ENCODE assay signal across 21 mouse cellular contexts in genomic region chr2:124176265-124176664, GRCm38 (mm10).
A peak's percentile ranks its signal among the peaks of the same experiment; 100 is the strongest.
DNase-seq lines count a peak whose midpoint lies in the region; ATAC-seq lines count a peak whose summit lies in the region.
"Had no signal": no experiment of that assay in that cellular context is flagged by ENCODE, and none has a peak within 500 bp of the region (broad histone marks: within the 10 kb centered on the region; RNA-seq: fewer than 3 reads in every experiment).

No protein-coding gene starts in this region.

- H3K27me3 ChIP-seq in hindbrain, embryonic 14.5 days (ENCODE audit: control insufficient read depth, insufficient read depth, low read length): no peaks in the 10 kb centered on the region
- H3K27me3 ChIP-seq in hindbrain, embryonic 10.5 days (ENCODE audit: insufficient read depth, poor library complexity, severe bottlenecking): no peaks in the 10 kb centered on the region
- H3K27me3 ChIP-seq in forebrain, embryonic 13.5 days: no peaks in the 10 kb centered on the region
- no peaks in the 10 kb centered on the region for H3K27me3 ChIP-seq in midbrain, embryonic 16.5 days (ENCODE audit: control insufficient read depth, insufficient read depth, low read depth, low read length)
- H3K27me3 ChIP-seq: embryonic facial prominence, embryonic 12.5 days; stomach, embryonic 15.5 days had no signal

- no peaks in the 10 kb centered on the region for H3K9me3 ChIP-seq in hindbrain, embryonic 14.5 days (ENCODE audit: control insufficient read depth, low read length)
- no peaks in the 10 kb centered on the region for H3K9me3 ChIP-seq in hindbrain, embryonic 10.5 days
- H3K9me3 ChIP-seq in forebrain, embryonic 13.5 days (replicated peaks): no peaks in the 10 kb centered on the region
- H3K9me3 ChIP-seq in midbrain, embryonic 16.5 days (replicated peaks; ENCODE audit: control insufficient read depth, low read length, poor library complexity, severe bottlenecking): no peaks in the 10 kb centered on the region
- H3K9me3 ChIP-seq: embryonic facial prominence, embryonic 12.5 days; stomach, embryonic 15.5 days had no signal

- peak overlapping the region; percentile 12; the same call in 1 of the 2 replicates for H3K27ac ChIP-seq in hindbrain, embryonic 14.5 days
- no peak overlapping the region for H3K27ac ChIP-seq in hindbrain, embryonic 10.5 days
- peak overlapping the region; percentile 52; the same call in 1 of the 2 replicates for H3K27ac ChIP-seq in forebrain, embryonic 13.5 days
- H3K27ac ChIP-seq in midbrain, embryonic 16.5 days (ENCODE audit: low read length): peak overlapping the region; percentile 63; the same call in 1 of the 2 replicates
- H3K27ac ChIP-seq: embryonic facial prominence, embryonic 12.5 days; kidney, postnatal 0 days; stomach, embryonic 15.5 days had no signal

- H3K4me3 ChIP-seq in hindbrain, embryonic 14.5 days (replicated peaks; ENCODE audit: low read length): no peak overlapping the region
- H3K4me3 ChIP-seq in hindbrain, embryonic 10.5 days: no peak overlapping the region
- H3K4me3 ChIP-seq in forebrain, embryonic 13.5 days: no peak overlapping the region
- H3K4me3 ChIP-seq in midbrain, embryonic 16.5 days (ENCODE audit: low read depth, low read length): no peak overlapping the region
- H3K4me3 ChIP-seq: embryonic facial prominence, embryonic 12.5 days; erythroblast, embryonic 14.5 days; stomach, embryonic 15.5 days had no signal

- no peak for DNase-seq in hindbrain, embryonic 14.5 days (ENCODE audit: low spot score)
- no peak for DNase-seq in hindbrain, embryonic 10.5 days (ENCODE audit: low spot score)
- DNase-seq in Muller cell, postnatal 12 days (ENCODE audit: inconsistent ontology term): peak; percentile 28
- no peak for DNase-seq in gastrocnemius, postnatal 10 days
- no peak for DNase-seq in gastrocnemius, postnatal 25 days
- DNase-seq: adrenal gland, adult 8-10 months; B cell, adult 2 months; cerebellum, adult 9-10 months; heart, postnatal 10 days; kidney, adult 18-20 months; liver; lung, postnatal 10 days; right cerebral cortex, postnatal 25 days; thymus, adult 2 months had no signal

- no peaks in the 10 kb centered on the region for H3K36me3 ChIP-seq in hindbrain, embryonic 14.5 days (replicated peaks; ENCODE audit: control insufficient read depth, insufficient read depth)
- no peaks in the 10 kb centered on the region for H3K36me3 ChIP-seq in hindbrain, embryonic 10.5 days
- H3K36me3 ChIP-seq in forebrain, embryonic 13.5 days (ENCODE audit: poor library complexity, severe bottlenecking): no peaks in the 10 kb centered on the region
- no peaks in the 10 kb centered on the region for H3K36me3 ChIP-seq in midbrain, embryonic 16.5 days (ENCODE audit: control insufficient read depth, insufficient read depth, low read length)
- H3K36me3 ChIP-seq: embryonic facial prominence, embryonic 12.5 days; stomach, embryonic 15.5 days had no signal

- no peak overlapping the region for H3K9ac ChIP-seq in hindbrain, embryonic 14.5 days
- no peak overlapping the region for H3K9ac ChIP-seq in forebrain, embryonic 13.5 days
- H3K9ac ChIP-seq in midbrain, embryonic 16.5 days (ENCODE audit: low read depth, low read length): no peak overlapping the region
- H3K9ac ChIP-seq: embryonic facial prominence, embryonic 12.5 days; stomach, embryonic 15.5 days had no signal

- 43% methylated on average over 1 of the region's 1 CpGs for WGBS in hindbrain, embryonic 14.5 days
- WGBS in hindbrain, embryonic 10.5 days: 60% methylated on average over 1 of the region's 1 CpGs
- WGBS in forebrain, embryonic 13.5 days: 8% methylated on average over 1 of the region's 1 CpGs
- WGBS in midbrain, embryonic 16.5 days: 29% methylated on average over 1 of the region's 1 CpGs

- H3K4me1 ChIP-seq in hindbrain, embryonic 14.5 days (replicated peaks; ENCODE audit: control insufficient read depth, insufficient read depth, low read length): no peaks in the 10 kb centered on the region; the same call in 1 of the 2 replicates
- H3K4me1 ChIP-seq in hindbrain, embryonic 10.5 days (replicated peaks): peaks cover 10% of the 10 kb centered on the region; the same call in 1 of the 2 replicates
- peaks cover 31% of the 10 kb centered on the region for H3K4me1 ChIP-seq in forebrain, embryonic 13.5 days
- H3K4me1 ChIP-seq in midbrain, embryonic 16.5 days (ENCODE audit: control insufficient read depth, insufficient read depth, low read length): peaks cover 8% of the 10 kb centered on the region
- H3K4me1 ChIP-seq: embryonic facial prominence, embryonic 12.5 days; stomach, embryonic 15.5 days had no signal

- ATAC-seq in hindbrain, embryonic 14.5 days (ENCODE audit: low FRiP score): no peak; the same call in 1 of the 2 replicates
- peak; percentile 61; the same call in 1 of the 2 replicates for ATAC-seq in forebrain, embryonic 13.5 days
- ATAC-seq in midbrain, embryonic 16.5 days: peak; percentile 50; the same call in 1 of the 2 replicates

- H3K4me2 ChIP-seq in hindbrain, embryonic 14.5 days (replicated peaks): no peak overlapping the region
- H3K4me2 ChIP-seq in forebrain, embryonic 13.5 days: no peak overlapping the region
- no peak overlapping the region for H3K4me2 ChIP-seq in midbrain, embryonic 16.5 days (ENCODE audit: low read length)
- H3K4me2 ChIP-seq: embryonic facial prominence, embryonic 12.5 days; heart, embryonic 11.5 days; stomach, embryonic 15.5 days had no signal
